Mouse (Mus musculus): ENCODE data around the gene Atp6v1e1. TPM values are rescaled to one million over a fixed set of nuclear protein-coding genes. Genes with fewer than 3 reads are reported as not detected.

The Atp6v1e1 gene
- polyA plus RNA-seq, 1 experiment from 2014 or later = 125 TPM

GRCm38 (mm10) chr6:120773763-120774162 lies 48.8 kb downstream of the Atp6v1e1 start:
- H3K27ac ChIP-seq (ENCODE audit: low read length) = no peak overlapping the region
- no peaks in the 10 kb centered on the region for H3K4me1 ChIP-seq (ENCODE audit: control insufficient read depth, insufficient read depth, low read length)
- no peaks in the 10 kb centered on the region for H3K27me3 ChIP-seq (ENCODE audit: control insufficient read depth, insufficient read depth, low read length)
- no peak overlapping the region for H3K4me2 ChIP-seq (replicated peaks; ENCODE audit: low read depth, low read length)
- no peak for ATAC-seq (ENCODE audit: insufficient number of reproducible peaks, insufficient read depth, low FRiP score, low read depth)
- no peak overlapping the region for H3K9ac ChIP-seq (replicated peaks; ENCODE audit: low read depth, low read length)
- H3K4me3 ChIP-seq (ENCODE audit: low read depth, low read length) = no peak overlapping the region
- WGBS = 68% methylated on average over 6 of the region's 6 CpGs
- H3K9me3 ChIP-seq (ENCODE audit: control insufficient read depth, low read depth, low read length) = no peaks in the 10 kb centered on the region
- no peaks in the 10 kb centered on the region for H3K36me3 ChIP-seq (ENCODE audit: control insufficient read depth, insufficient read depth, low read length)

GRCm38 (mm10) chr6:120773149-120773628 lies 49.4 kb downstream of the Atp6v1e1 start, which contains the start of gene Slc25a18:
Gene Slc25a18 (plus strand): TSS chr6:120773578.
- no peak for ATAC-seq (ENCODE audit: insufficient number of reproducible peaks, insufficient read depth, low FRiP score, low read depth)
- Histone ChIP-seq H3K4me3 (ENCODE audit: low read depth, low read length) (no peak within 1 kb of the TSS), H3K9me3 (ENCODE audit: control insufficient read depth, low read depth, low read length) (no peaks in the 10 kb centered on the region), H3K27me3 (ENCODE audit: control insufficient read depth, insufficient read depth, low read length) (no peaks in the 10 kb centered on the region), H3K4me2 (replicated peaks; ENCODE audit: low read depth, low read length) (no peak within 1 kb of the TSS), H3K27ac (ENCODE audit: low read length) (no peak within 1 kb of the TSS), H3K9ac (replicated peaks; ENCODE audit: low read depth, low read length) (no peak within 1 kb of the TSS), H3K4me1 (ENCODE audit: control insufficient read depth, insufficient read depth, low read length) (no peaks in the 10 kb centered on the region), H3K36me3 (ENCODE audit: control insufficient read depth, insufficient read depth, low read length) (no peaks in the 10 kb centered on the region)
- WGBS = 73% methylated on average over 5 of the region's 5 CpGs

GRCm38 (mm10) chr6:120772025-120772424 lies 50.6 kb downstream of the Atp6v1e1 start:
- no peak overlapping the region for H3K27ac ChIP-seq (ENCODE audit: low read length)
- no peaks in the 10 kb centered on the region for H3K36me3 ChIP-seq (ENCODE audit: control insufficient read depth, insufficient read depth, low read length)
- H3K9me3 ChIP-seq (ENCODE audit: control insufficient read depth, low read depth, low read length) = no peaks in the 10 kb centered on the region
- ATAC-seq (ENCODE audit: insufficient number of reproducible peaks, insufficient read depth, low FRiP score, low read depth) = no peak
- no peaks in the 10 kb centered on the region for H3K27me3 ChIP-seq (ENCODE audit: control insufficient read depth, insufficient read depth, low read length)
- H3K4me3 ChIP-seq (ENCODE audit: low read depth, low read length) = no peak overlapping the region
- H3K9ac ChIP-seq (replicated peaks; ENCODE audit: low read depth, low read length) = no peak overlapping the region
- H3K4me2 ChIP-seq (replicated peaks; ENCODE audit: low read depth, low read length) = no peak overlapping the region
- no peaks in the 10 kb centered on the region for H3K4me1 ChIP-seq (ENCODE audit: control insufficient read depth, insufficient read depth, low read length)

- ATAC-seq (ENCODE audit: insufficient number of reproducible peaks, insufficient read depth, low FRiP score, low read depth) = no peak
- Histone ChIP-seq H3K27me3 (ENCODE audit: control insufficient read depth, insufficient read depth, low read length) (no peaks in the 10 kb centered on the region), H3K4me2 (replicated peaks; ENCODE audit: low read depth, low read length) (no peak overlapping the region), H3K4me3 (ENCODE audit: low read depth, low read length) (no peak overlapping the region), H3K4me1 (ENCODE audit: control insufficient read depth, insufficient read depth, low read length) (no peaks in the 10 kb centered on the region), H3K27ac (ENCODE audit: low read length) (no peak overlapping the region), H3K36me3 (ENCODE audit: control insufficient read depth, insufficient read depth, low read length) (no peaks in the 10 kb centered on the region), H3K9me3 (ENCODE audit: control insufficient read depth, low read depth, low read length) (no peaks in the 10 kb centered on the region), H3K9ac (replicated peaks; ENCODE audit: low read depth, low read length) (no peak overlapping the region)
- WGBS = 82% methylated on average over 1 of the region's 1 CpGs
Observed at GRCm38 (mm10) chr6:120771366-120771765, 51.2 kb downstream of the Atp6v1e1 start.

GRCm38 (mm10) chr6:120769972-120770371 lies 52.6 kb downstream of the Atp6v1e1 start:
- no peak overlapping the region for H3K4me3 ChIP-seq (ENCODE audit: low read depth, low read length)
- no peak for ATAC-seq (ENCODE audit: insufficient number of reproducible peaks, insufficient read depth, low FRiP score, low read depth)
- H3K27ac ChIP-seq (ENCODE audit: low read length) = no peak overlapping the region
- no peak overlapping the region for H3K4me2 ChIP-seq (replicated peaks; ENCODE audit: low read depth, low read length)
- no peaks in the 10 kb centered on the region for H3K36me3 ChIP-seq (ENCODE audit: control insufficient read depth, insufficient read depth, low read length)
- no peak overlapping the region for H3K9ac ChIP-seq (replicated peaks; ENCODE audit: low read depth, low read length)
- no peaks in the 10 kb centered on the region for H3K9me3 ChIP-seq (ENCODE audit: control insufficient read depth, low read depth, low read length)
- no peaks in the 10 kb centered on the region for H3K27me3 ChIP-seq (ENCODE audit: control insufficient read depth, insufficient read depth, low read length)
- H3K4me1 ChIP-seq (ENCODE audit: control insufficient read depth, insufficient read depth, low read length) = no peaks in the 10 kb centered on the region
- WGBS = 80% methylated on average over 1 of the region's 1 CpGs

GRCm38 (mm10) chr6:120761151-120761550 lies 61.4 kb downstream of the Atp6v1e1 start:
- H3K27me3 ChIP-seq (ENCODE audit: control insufficient read depth, insufficient read depth, low read length) = no peaks in the 10 kb centered on the region
- no peaks in the 10 kb centered on the region for H3K9me3 ChIP-seq (ENCODE audit: control insufficient read depth, low read depth, low read length)
- no peaks in the 10 kb centered on the region for H3K4me1 ChIP-seq (ENCODE audit: control insufficient read depth, insufficient read depth, low read length)
- no peak overlapping the region for H3K9ac ChIP-seq (replicated peaks; ENCODE audit: low read depth, low read length)
- H3K4me2 ChIP-seq (replicated peaks; ENCODE audit: low read depth, low read length) = no peak overlapping the region
- ATAC-seq (ENCODE audit: insufficient number of reproducible peaks, insufficient read depth, low FRiP score, low read depth) = no peak
- H3K27ac ChIP-seq (ENCODE audit: low read length) = no peak overlapping the region
- 84% methylated on average over 2 of the region's 2 CpGs for WGBS
- no peaks in the 10 kb centered on the region; the same call in none of the 2 replicates for H3K36me3 ChIP-seq (ENCODE audit: control insufficient read depth, insufficient read depth, low read length)
- H3K4me3 ChIP-seq (ENCODE audit: low read depth, low read length) = no peak overlapping the region

GRCm38 (mm10) chr6:120746416-120746815 lies 76.2 kb downstream of the Atp6v1e1 start:
- H3K27me3 ChIP-seq (ENCODE audit: control insufficient read depth, insufficient read depth, low read length) = no peaks in the 10 kb centered on the region
- 91% methylated on average over 2 of the region's 2 CpGs for WGBS
- ATAC-seq (ENCODE audit: insufficient number of reproducible peaks, insufficient read depth, low FRiP score, low read depth) = no peak

More at GRCm38 (mm10) chr6:120746416-120746815, 76.2 kb downstream of the Atp6v1e1 start:
- no peak overlapping the region for H3K27ac ChIP-seq (ENCODE audit: low read length)
- no peaks in the 10 kb centered on the region for H3K4me1 ChIP-seq (ENCODE audit: control insufficient read depth, insufficient read depth, low read length)
- no peak overlapping the region for H3K4me3 ChIP-seq (ENCODE audit: low read depth, low read length)
- no peak overlapping the region for H3K4me2 ChIP-seq (replicated peaks; ENCODE audit: low read depth, low read length)
- H3K9me3 ChIP-seq (ENCODE audit: control insufficient read depth, low read depth, low read length) = no peaks in the 10 kb centered on the region
- no peaks in the 10 kb centered on the region for H3K36me3 ChIP-seq (ENCODE audit: control insufficient read depth, insufficient read depth, low read length)
- no peak overlapping the region for H3K9ac ChIP-seq (replicated peaks; ENCODE audit: low read depth, low read length)

Small RNA genes within 50 kb of the gene (microRNA-seq; reads per million reads assigned to microRNA genes)
- not detected for gene Gm25193

Other genes starting within 250 kb of the Atp6v1e1 start
- gene Cecr2, start 156.4 kb downstream of the Atp6v1e1 start, polyA plus RNA-seq (2014; fragmentation: Nextera tagmentation; extraction: Ambion mirVana) = 2.3 and 3.3 TPM in 2 replicates
- 0.20 TPM in 1 of 2 replicates, not detected in the other for gene Slc25a18, start 49.2 kb downstream of the Atp6v1e1 start, polyA plus RNA-seq (2014; fragmentation: Nextera tagmentation; extraction: Ambion mirVana)
- 23.9 and 29.5 TPM in 2 replicates for gene Bcl2l13, start 13.4 kb upstream of the Atp6v1e1 start, polyA plus RNA-seq (2014; fragmentation: Nextera tagmentation; extraction: Ambion mirVana)
- gene Bid, start 94.1 kb upstream of the Atp6v1e1 start, polyA plus RNA-seq (2014; fragmentation: Nextera tagmentation; extraction: Ambion mirVana) = 21.1 and 23.8 TPM in 2 replicates

Measured in stomach, embryonic 14.5 days (tissue).